Mouse (Mus musculus): Measurements from ENCODE around the gene Gm10322. TPM values are rescaled to one million over a fixed set of nuclear protein-coding genes. Genes with fewer than 3 reads are reported as not detected.

Gm10322 gene
- polyA plus RNA-seq, 1 experiment from 2014 or later: not detected

DNA sequence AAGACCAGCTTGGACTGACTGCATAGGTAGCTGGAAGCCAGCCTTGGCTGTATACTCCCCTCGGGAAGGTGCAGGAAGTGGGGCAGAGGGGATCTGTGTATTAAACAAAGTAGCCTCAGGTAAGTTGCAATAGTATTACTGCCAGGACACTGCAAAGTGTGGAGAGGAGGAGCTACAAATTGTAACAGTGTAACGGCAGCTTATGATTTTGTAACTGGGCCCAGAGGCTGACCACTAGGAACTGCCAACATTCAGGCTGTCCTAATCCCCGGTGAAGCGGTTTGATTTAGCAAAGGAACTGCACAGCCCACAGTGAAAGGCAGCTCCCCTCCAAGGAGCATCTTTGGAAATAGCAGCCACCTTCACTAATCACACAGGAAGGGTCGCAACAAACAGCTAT, 2.6 kb upstream of the Gm10322 start:
- 80% methylated on average over 5 of the region's 5 CpGs for WGBS
- Histone ChIP-seq H3K4me1 (peaks cover 10% of the 10 kb centered on the region), H3K9ac (no peak overlapping the region), H3K27me3 (no peaks in the 10 kb centered on the region; the same call in 1 of the 2 replicates), H3K27ac (no peak overlapping the region), H3K4me3 (no peak overlapping the region), H3K9me3 (replicated peaks) (no peaks in the 10 kb centered on the region), H3K36me3 (no peaks in the 10 kb centered on the region), H3K4me2 (replicated peaks) (no peak overlapping the region)
- no peak for ATAC-seq (ENCODE audit: low FRiP score)

GRCm38 (mm10) chr10:59614141-59614540, 1.7 kb upstream of the Gm10322 start:
- Histone ChIP-seq H3K4me2 (replicated peaks) (no peak overlapping the region), H3K9me3 (replicated peaks) (no peaks in the 10 kb centered on the region)
- WGBS: 70% methylated on average over 5 of the region's 5 CpGs

GRCm38 (mm10) chr10:59615411-59615810, 452 bp upstream of the Gm10322 start:
- peak overlapping the region; percentile 82 for H3K9ac ChIP-seq
- ATAC-seq (ENCODE audit: low FRiP score): no peak

More at GRCm38 (mm10) chr10:59614141-59614540, 1.7 kb upstream of the Gm10322 start:
- Histone ChIP-seq H3K4me1 (peaks cover 10% of the 10 kb centered on the region), H3K36me3 (no peaks in the 10 kb centered on the region), H3K27ac (no peak overlapping the region), H3K4me3 (no peak overlapping the region), H3K27me3 (no peaks in the 10 kb centered on the region; the same call in 1 of the 2 replicates), H3K9ac (no peak overlapping the region)
- ATAC-seq (ENCODE audit: low FRiP score): no peak

GRCm38 (mm10) chr10:59616522-59616921, 659 bp downstream of the Gm10322 start, which contains the start of gene Mcu:
Mcu (minus strand) TSS chr10:59616692.
- peaks cover 10% of the 10 kb centered on the region for H3K4me1 ChIP-seq
- no peaks in the 10 kb centered on the region for H3K36me3 ChIP-seq
- H3K9ac ChIP-seq: peak within 1 kb of the TSS; percentile 82
- no peaks in the 10 kb centered on the region for H3K9me3 ChIP-seq (replicated peaks)
- ATAC-seq (ENCODE audit: low FRiP score): peak; percentile 100
- peak within 1 kb of the TSS; percentile 81 for H3K4me3 ChIP-seq
- 1% methylated on average over 34 of the region's 36 CpGs for WGBS
- H3K27ac ChIP-seq: peak within 1 kb of the TSS; percentile 86
- no peaks in the 10 kb centered on the region; the same call in 1 of the 2 replicates for H3K27me3 ChIP-seq
- peak within 1 kb of the TSS; percentile 67 for H3K4me2 ChIP-seq (replicated peaks)

More at GRCm38 (mm10) chr10:59615411-59615810, 452 bp upstream of the Gm10322 start:
- peaks cover 10% of the 10 kb centered on the region for H3K4me1 ChIP-seq
- H3K27me3 ChIP-seq: no peaks in the 10 kb centered on the region; the same call in 1 of the 2 replicates
- H3K4me2 ChIP-seq (replicated peaks): peak overlapping the region; percentile 67
- peak overlapping the region; percentile 81 for H3K4me3 ChIP-seq
- no peaks in the 10 kb centered on the region for H3K9me3 ChIP-seq (replicated peaks)
- no peaks in the 10 kb centered on the region for H3K36me3 ChIP-seq
- no peak overlapping the region for H3K27ac ChIP-seq
- WGBS: 37% methylated on average over 5 of the region's 5 CpGs

GRCm38 (mm10) chr10:59617776-59618175, 1.9 kb downstream of the Gm10322 start:
- Histone ChIP-seq H3K27ac (no peak overlapping the region), H3K9me3 (replicated peaks) (no peaks in the 10 kb centered on the region), H3K4me1 (peaks cover 10% of the 10 kb centered on the region), H3K27me3 (no peaks in the 10 kb centered on the region; the same call in 1 of the 2 replicates), H3K9ac (no peak overlapping the region), H3K36me3 (no peaks in the 10 kb centered on the region), H3K4me3 (no peak overlapping the region), H3K4me2 (replicated peaks) (no peak overlapping the region)
- no peak for ATAC-seq (ENCODE audit: low FRiP score)
- 91% methylated on average over 7 of the region's 7 CpGs for WGBS

- Histone ChIP-seq H3K9me3 (replicated peaks) (no peaks in the 10 kb centered on the region), H3K36me3 (no peaks in the 10 kb centered on the region), H3K4me3 (no peak overlapping the region), H3K9ac (no peak overlapping the region), H3K27ac (no peak overlapping the region), H3K4me1 (no peaks in the 10 kb centered on the region), H3K4me2 (replicated peaks) (no peak overlapping the region), H3K27me3 (no peaks in the 10 kb centered on the region)
- 76% methylated on average over 10 of the region's 10 CpGs for WGBS
- ATAC-seq (ENCODE audit: low FRiP score): no peak
These were observed 5.5 kb downstream of the Gm10322 start for GRCm38 (mm10) chr10:59621355-59621754.

- no peak overlapping the region for H3K9ac ChIP-seq
- no peak overlapping the region for H3K4me3 ChIP-seq
- H3K27ac ChIP-seq: no peak overlapping the region
- H3K9me3 ChIP-seq (replicated peaks): no peaks in the 10 kb centered on the region
- WGBS: 69% methylated on average over 5 of the region's 5 CpGs
- no peaks in the 10 kb centered on the region for H3K36me3 ChIP-seq
- H3K4me1 ChIP-seq: no peaks in the 10 kb centered on the region
- no peak overlapping the region for H3K4me2 ChIP-seq (replicated peaks)
- no peak for ATAC-seq (ENCODE audit: low FRiP score)
- H3K27me3 ChIP-seq: no peaks in the 10 kb centered on the region
These were observed 7.6 kb downstream of the Gm10322 start for GRCm38 (mm10) chr10:59623496-59623895.

- Histone ChIP-seq H3K27me3 (no peaks in the 10 kb centered on the region), H3K36me3 (no peaks in the 10 kb centered on the region), H3K9ac (no peak overlapping the region), H3K4me3 (no peak overlapping the region), H3K9me3 (replicated peaks) (no peaks in the 10 kb centered on the region), H3K4me2 (replicated peaks) (no peak overlapping the region), H3K27ac (no peak overlapping the region), H3K4me1 (no peaks in the 10 kb centered on the region)
- 81% methylated on average over 17 of the region's 17 CpGs for WGBS
- ATAC-seq (ENCODE audit: low FRiP score): no peak
These were observed 13.0 kb downstream of the Gm10322 start for GRCm38 (mm10) chr10:59628641-59629505.

GRCm38 (mm10) chr10:59629506-59629782, 13.6 kb downstream of the Gm10322 start:
- Histone ChIP-seq H3K9me3 (replicated peaks) (no peaks in the 10 kb centered on the region), H3K4me2 (replicated peaks) (no peak overlapping the region), H3K27ac (no peak overlapping the region), H3K27me3 (no peaks in the 10 kb centered on the region), H3K4me1 (no peaks in the 10 kb centered on the region), H3K9ac (no peak overlapping the region), H3K4me3 (no peak overlapping the region), H3K36me3 (no peaks in the 10 kb centered on the region)
- no peak for ATAC-seq (ENCODE audit: low FRiP score)
- WGBS: 87% methylated on average over 4 of the region's 4 CpGs

DNA sequence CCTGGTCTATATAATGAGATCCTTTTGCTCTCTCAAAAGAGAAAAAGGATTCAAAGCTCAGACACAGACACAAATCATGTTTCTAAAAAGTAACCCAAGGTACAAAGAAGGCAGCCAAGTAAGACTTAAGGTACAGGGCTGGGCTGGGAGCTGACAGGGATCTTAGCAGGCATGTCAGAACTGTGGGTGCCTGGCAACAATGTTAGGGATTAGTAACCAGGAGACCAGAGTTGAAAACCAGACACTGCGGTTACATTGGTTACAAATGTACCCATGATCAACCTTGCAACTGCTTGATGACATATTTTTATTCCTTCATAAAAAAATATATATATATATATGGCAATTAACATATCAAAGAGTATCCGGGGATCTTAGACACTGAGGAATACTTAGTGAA, 20.2 kb downstream of the Gm10322 start:
- H3K9me3 ChIP-seq (replicated peaks): no peaks in the 10 kb centered on the region
- H3K27me3 ChIP-seq: no peaks in the 10 kb centered on the region
- no peak overlapping the region for H3K27ac ChIP-seq
- no peaks in the 10 kb centered on the region for H3K4me1 ChIP-seq
- no peak for ATAC-seq (ENCODE audit: low FRiP score)
- no peak overlapping the region for H3K4me3 ChIP-seq
- H3K9ac ChIP-seq: no peak overlapping the region
- WGBS: 85% methylated on average over 2 of the region's 2 CpGs
- H3K36me3 ChIP-seq: no peaks in the 10 kb centered on the region
- no peak overlapping the region for H3K4me2 ChIP-seq (replicated peaks)

DNA sequence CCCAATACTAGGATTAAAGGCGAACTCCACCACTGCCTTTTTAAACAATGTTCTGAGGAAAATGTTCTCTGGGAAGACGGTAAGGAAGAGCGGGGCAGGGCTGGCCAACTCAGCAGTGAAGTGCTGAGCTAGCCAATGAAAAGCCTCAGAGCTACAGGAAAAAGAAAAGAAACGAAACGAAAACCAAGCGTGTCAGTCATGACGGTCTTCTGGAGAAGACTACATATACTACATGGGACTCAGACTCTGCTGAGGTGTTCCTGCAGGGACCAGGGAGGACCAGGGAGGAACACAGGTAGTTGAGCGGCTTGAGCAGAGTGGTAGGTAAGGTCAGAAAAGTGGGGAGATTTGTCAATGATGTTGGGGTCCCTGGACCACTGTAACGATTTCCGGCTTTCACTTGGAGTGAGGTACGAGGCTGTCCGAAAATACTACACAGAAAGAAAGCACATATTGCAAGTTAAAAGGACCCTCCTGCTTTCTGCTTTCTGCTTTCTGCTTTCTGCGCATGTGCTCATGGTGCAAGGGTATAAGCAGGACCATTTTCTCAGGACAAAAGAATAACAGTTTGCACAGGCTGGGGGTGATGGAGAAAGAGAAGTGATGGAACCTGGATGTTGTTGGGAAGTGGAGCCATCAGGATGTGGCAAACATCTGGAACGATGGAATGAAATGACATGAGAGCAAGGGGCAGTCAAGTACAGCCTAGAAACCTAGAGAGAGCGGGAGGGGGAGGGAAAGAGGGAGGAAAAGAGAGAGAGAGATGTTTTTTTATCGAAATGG, 21.1 kb downstream of the Gm10322 start:
- Histone ChIP-seq H3K9ac (no peak overlapping the region), H3K36me3 (no peaks in the 10 kb centered on the region), H3K4me2 (replicated peaks) (no peak overlapping the region), H3K9me3 (replicated peaks) (no peaks in the 10 kb centered on the region), H3K27ac (no peak overlapping the region), H3K27me3 (no peaks in the 10 kb centered on the region), H3K4me1 (no peaks in the 10 kb centered on the region), H3K4me3 (no peak overlapping the region)
- 83% methylated on average over 16 of the region's 16 CpGs for WGBS
- no peak for ATAC-seq (ENCODE audit: low FRiP score)

DNA sequence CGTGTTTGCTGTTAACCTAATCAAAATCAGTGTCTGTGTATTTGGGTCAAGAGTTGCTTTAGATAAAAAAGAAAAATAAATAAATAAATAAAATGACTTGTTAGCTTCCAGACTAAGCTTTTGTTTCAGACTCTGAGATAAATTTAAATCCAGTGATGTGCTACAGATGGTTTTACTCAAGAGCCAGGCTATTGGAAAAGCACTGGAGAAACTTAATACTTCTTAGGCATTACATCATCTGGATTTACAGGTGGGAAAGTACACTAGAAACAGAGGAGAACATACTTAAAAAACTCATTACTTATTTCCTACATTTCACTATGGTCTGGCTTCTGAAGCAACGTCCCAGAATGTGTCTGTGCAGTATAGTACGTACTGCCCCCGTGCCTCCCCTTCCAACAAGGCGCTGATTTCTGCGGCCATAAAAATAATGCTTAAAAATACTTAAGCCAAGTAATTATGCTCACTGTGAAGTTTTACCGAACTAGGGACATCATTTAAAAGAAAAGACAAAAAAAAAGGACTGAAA, 21.8 kb downstream of the Gm10322 start:
- no peak overlapping the region for H3K9ac ChIP-seq
- H3K9me3 ChIP-seq (replicated peaks): no peaks in the 10 kb centered on the region
- H3K4me1 ChIP-seq: no peaks in the 10 kb centered on the region
- no peak overlapping the region for H3K4me2 ChIP-seq (replicated peaks)
- 83% methylated on average over 7 of the region's 7 CpGs for WGBS
- H3K4me3 ChIP-seq: no peak overlapping the region
- no peaks in the 10 kb centered on the region for H3K27me3 ChIP-seq
- H3K36me3 ChIP-seq: no peaks in the 10 kb centered on the region
- no peak for ATAC-seq (ENCODE audit: low FRiP score)
- no peak overlapping the region for H3K27ac ChIP-seq

Measured in hindbrain, embryonic 12.5 days (tissue).